Mouse (Mus musculus) macrophage (primary cell): Measurements from ENCODE around the gene Tcf7l2. TPM values are rescaled to one million over a fixed set of nuclear protein-coding genes. Genes with fewer than 3 reads are reported as not detected.

ENCODE experiments used
- H3K27ac ChIP-seq: fragments of 350-480 bp; formaldehyde crosslinking; 2 replicates; pipeline ENCODE4 v1.9.0; 2021
- H3K36me3 ChIP-seq: fragments of 350-480 bp; formaldehyde crosslinking; 2 replicates; pipeline ENCODE4 v1.9.0; 2021; ENCODE audit errors: inconsistent target
- H3K4me3 ChIP-seq: fragments of 350-480 bp; formaldehyde crosslinking; 2 replicates; pipeline ENCODE4 v1.9.0; 2021; ENCODE audit errors: inconsistent target
- H3K79me2 ChIP-seq: fragments of 350-480 bp; formaldehyde crosslinking; 2 replicates; pipeline ENCODE4 v1.9.0; 2021; ENCODE audit errors: inconsistent target
- WGBS: methylation state at CpG from one replicate; pipeline ENCODE4 v1.1.7; 2026; ENCODE audit warnings: inconsistent platforms; ENCODE audit not compliant: missing documents; 5-methylcytosine and 5-hydroxymethylcytosine counted together
- polyA plus RNA-seq: library from polyadenylated mRNA; stranded (reverse); fragments of 250-400 nt; gene quantifications from 3 replicates; pipeline ENCODE4 v1.2.4, GENCODE M21; 2018; ENCODE audit warnings: inconsistent platforms

Tcf7l2 gene
- polyA plus RNA-seq, 1 experiment from 2014 or later, result 16.3 TPM

DNA sequence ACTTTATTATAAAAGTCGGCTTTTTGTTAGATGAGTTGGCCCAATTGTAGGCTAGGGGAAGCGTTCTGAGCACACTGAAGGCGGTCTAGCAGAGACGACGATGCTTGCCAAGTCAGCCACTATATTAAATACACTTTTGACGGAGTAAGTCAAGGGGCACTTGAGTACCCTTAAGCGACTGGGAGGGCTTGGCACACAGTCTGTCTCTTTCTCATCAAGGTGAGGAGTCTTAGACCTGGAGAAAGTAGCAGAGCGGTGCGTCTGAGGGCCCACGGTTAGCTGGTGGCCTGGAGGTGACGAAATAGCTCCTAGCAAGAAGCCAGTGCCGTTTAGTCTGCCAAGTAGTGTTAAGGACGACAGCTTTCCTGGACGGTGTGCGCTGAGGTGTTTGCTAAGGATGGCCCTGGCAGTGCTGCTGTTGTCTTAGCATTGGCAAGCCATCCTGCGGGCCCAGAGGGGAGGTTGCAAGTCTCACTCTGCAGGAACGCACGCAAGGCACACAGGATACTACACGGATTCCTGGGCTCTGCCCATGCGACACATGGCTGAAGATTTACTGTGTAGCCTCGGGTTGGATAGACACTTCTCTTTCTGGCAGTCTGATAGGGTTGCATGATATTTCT lies 43.3 kb downstream of the Tcf7l2 start:
- WGBS, result 90% methylated on average over 21 of the region's 21 CpGs
- Histone ChIP-seq H3K79me2 (peaks cover 7% of the 10 kb centered on the region; the same call in 1 of the 2 replicates), H3K4me3 (no peak overlapping the region)

DNA sequence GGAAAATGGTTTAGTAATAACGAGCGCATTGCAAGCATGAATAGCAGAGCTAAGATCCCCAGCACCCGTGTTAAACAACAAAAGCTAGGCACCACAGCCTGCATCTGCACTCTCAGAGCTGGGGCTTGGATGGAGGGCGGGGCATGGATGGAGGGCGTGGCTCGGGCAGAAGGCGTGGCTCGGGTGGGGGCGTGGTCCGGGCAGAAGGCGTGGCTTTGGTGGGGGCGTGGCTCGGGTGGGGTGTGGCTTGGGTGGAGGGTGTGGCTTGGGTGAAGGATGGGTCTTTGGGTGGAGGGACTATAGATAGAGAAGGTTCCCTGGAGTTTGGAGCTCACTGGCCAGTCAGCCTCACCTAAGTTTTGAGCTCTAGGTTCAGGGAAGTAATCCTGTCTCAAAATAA lies 45.8 kb downstream of the Tcf7l2 start:
- Histone ChIP-seq H3K79me2 (no peaks in the 10 kb centered on the region; the same call in 1 of the 2 replicates), H3K36me3 (no peaks in the 10 kb centered on the region), H3K27ac (no peak overlapping the region), H3K4me3 (no peak overlapping the region)
- 90% methylated on average over 13 of the region's 13 CpGs for WGBS

More for the DNA sequence above, 43.3 kb downstream of the Tcf7l2 start:
- H3K36me3 ChIP-seq, result no peaks in the 10 kb centered on the region
- no peak overlapping the region for H3K27ac ChIP-seq

DNA sequence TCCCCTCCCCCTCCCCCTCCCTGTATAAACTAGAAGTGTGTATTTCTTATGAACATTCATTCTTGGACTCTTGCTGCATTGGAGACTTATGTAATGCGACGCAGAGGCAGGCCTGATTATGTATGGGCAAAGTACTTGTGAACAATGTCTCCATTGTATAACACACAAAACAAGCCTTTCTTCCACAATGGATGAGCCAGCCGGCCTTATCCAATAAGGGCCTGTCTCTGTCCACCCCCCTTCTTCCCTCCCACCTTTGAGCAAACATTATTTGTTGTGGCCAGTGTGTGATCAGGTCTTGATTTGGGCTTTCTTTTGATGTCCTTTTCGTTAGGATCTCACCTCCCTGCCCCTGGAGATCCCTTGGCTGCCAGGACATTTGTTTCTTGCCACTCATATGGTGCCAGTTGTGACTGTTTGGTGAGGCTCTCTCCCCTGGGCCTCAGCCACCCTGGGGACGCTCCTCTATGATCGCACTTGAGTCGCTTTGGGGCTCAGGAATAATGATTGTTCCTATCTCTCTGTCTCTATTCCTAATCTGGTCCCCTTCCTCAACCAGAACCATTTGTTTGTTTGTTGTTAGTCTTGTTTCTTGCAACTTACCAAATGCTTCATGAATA lies 46.8 kb downstream of the Tcf7l2 start:
- Histone ChIP-seq H3K36me3 (no peaks in the 10 kb centered on the region), H3K27ac (no peak overlapping the region), H3K4me3 (no peak overlapping the region), H3K79me2 (no peaks in the 10 kb centered on the region; the same call in 1 of the 2 replicates)
- 98% methylated on average over 7 of the region's 7 CpGs for WGBS

DNA sequence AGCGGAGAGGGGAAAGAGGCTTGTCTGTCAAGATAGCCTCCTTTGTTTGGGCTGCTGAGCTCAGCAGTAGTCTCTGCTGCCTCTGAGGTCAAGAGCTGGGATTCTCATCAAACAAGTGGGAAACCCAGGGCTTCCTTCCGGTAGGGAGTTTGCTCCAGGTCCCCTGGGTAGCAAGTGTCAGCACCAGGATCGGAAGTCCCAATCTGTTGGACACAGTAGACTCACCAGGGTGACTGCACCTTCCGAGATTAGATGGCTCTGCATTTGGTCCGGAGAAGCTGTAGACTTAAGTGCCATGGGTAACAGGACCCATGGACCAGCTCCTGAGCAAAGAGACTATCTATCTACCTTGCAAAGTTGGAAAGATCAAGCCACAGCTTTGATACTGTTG lies 47.3 kb downstream of the Tcf7l2 start:
- WGBS, result 92% methylated on average over 5 of the region's 5 CpGs
- Histone ChIP-seq H3K4me3 (no peak overlapping the region), H3K36me3 (no peaks in the 10 kb centered on the region), H3K27ac (no peak overlapping the region), H3K79me2 (no peaks in the 10 kb centered on the region)

DNA sequence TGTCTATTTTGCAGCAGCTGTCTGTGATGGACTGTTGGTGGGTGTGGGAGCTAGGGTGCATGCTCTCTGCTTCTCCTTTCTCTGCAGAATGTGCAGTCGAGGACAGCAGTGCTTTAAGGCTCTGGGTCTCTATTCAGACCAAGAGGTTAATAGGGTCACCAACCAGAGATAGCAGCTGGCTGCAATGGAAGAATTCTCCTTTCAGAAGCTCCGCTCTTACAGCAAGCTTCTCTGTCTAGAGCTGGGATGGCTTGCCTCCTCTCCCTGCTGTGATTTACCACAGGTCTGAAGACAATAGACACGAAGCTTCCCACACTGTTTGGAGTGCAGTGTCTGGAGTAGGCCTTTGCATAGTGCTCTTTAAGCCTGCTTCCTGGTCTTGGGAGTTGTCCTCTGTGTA lies 48.2 kb downstream of the Tcf7l2 start:
- Histone ChIP-seq H3K4me3 (no peak overlapping the region), H3K79me2 (no peaks in the 10 kb centered on the region)
- 76% methylated on average over 3 of the region's 3 CpGs for WGBS

DNA sequence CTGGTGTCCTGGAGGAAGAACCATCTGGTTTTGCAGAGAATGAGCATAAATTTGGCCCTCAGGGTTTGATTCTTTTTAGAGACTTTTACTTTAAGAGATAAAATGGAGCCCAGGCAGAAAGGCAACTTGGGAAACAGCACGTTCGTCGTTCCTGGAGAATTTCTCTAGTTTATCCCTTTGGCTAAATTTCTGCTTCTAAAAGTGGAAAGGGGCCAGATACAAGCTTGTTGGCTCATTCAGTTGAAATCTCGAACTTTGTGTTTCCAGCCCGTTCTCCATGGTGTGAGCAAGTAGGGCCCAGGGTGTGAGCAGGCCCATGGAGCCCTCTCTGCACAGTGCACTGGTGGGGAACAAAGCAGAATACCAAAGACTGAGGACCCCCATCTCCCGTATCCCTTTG lies 49.7 kb downstream of the Tcf7l2 start:
- H3K27ac ChIP-seq, result no peak overlapping the region
- WGBS, result 98% methylated on average over 6 of the region's 6 CpGs
- H3K79me2 ChIP-seq, result peaks cover 5% of the 10 kb centered on the region; the same call in 1 of the 2 replicates
- no peaks in the 10 kb centered on the region for H3K36me3 ChIP-seq
- no peak overlapping the region for H3K4me3 ChIP-seq

More for the DNA sequence above, 48.2 kb downstream of the Tcf7l2 start:
- no peaks in the 10 kb centered on the region for H3K36me3 ChIP-seq
- no peak overlapping the region for H3K27ac ChIP-seq

DNA sequence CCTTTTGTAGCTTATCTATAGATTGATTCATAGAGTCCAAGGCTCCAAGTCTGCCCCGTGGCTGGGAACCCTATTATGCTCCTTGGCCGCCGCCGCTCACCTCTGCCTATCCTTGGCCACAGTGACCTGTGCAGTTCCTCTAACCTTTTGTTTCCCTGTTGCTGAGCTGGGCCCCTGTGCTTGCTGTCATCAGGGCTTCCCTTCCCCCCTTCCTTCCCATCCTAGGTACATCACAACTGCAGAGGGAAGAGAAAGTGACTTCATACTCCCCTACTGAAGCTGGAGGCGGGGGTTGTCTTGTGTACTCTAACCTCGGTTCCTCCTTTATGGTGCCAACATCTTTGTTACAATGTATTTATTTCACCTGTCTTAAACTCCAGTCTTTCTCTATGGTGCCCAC lies 50.3 kb downstream of the Tcf7l2 start:
- Histone ChIP-seq H3K4me3 (no peak overlapping the region), H3K79me2 (peaks cover 5% of the 10 kb centered on the region; the same call in 1 of the 2 replicates), H3K27ac (no peak overlapping the region), H3K36me3 (no peaks in the 10 kb centered on the region)
- WGBS, result 84% methylated on average over 6 of the region's 6 CpGs

DNA sequence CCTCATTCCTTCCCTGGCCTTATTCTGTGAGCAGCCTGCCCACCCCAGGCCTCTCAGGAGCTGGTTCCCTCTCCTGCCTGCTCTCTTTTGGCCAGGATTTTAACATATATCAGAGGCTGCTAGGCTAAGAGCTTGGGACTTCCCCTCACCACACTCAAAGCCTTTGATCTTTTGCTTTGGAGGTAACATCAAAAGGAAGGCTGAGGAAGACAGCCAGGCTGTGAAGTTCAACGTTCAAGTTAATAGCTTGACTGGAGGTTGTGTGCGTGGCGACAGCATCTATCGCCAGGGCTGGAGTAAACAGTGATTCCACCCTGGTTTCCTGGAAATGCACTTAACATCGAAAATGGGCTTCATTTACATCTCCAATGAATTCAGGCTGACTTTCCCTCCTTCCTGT lies 51.0 kb downstream of the Tcf7l2 start:
- no peak overlapping the region for H3K27ac ChIP-seq
- H3K4me3 ChIP-seq, result no peak overlapping the region
- H3K36me3 ChIP-seq, result no peaks in the 10 kb centered on the region
- 40% methylated on average over 5 of the region's 5 CpGs for WGBS
- peaks cover 5% of the 10 kb centered on the region; the same call in 1 of the 2 replicates for H3K79me2 ChIP-seq

DNA sequence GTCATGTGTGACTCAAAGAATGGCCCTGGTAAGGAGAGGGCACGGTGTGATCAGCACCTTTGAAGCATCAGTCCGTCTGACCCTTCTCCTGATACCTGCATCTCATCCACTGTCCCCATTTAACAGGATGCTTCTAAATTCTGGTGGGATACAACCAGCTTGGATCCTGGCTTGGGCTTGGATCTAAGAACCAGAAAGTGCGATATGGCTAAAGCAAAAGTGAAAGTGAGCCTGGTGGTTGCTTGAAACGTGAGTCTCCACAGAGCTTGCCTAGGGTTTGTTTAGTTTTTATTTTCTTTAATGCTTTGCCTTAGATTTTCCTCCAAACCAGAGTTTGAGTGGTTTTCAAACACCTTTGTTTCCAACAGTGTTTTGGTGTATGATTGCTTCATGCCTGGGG lies 51.4 kb downstream of the Tcf7l2 start:
- Histone ChIP-seq H3K79me2 (peaks cover 5% of the 10 kb centered on the region; the same call in 1 of the 2 replicates), H3K36me3 (no peaks in the 10 kb centered on the region), H3K27ac (no peak overlapping the region), H3K4me3 (no peak overlapping the region)
- 37% methylated on average over 3 of the region's 4 CpGs for WGBS

DNA sequence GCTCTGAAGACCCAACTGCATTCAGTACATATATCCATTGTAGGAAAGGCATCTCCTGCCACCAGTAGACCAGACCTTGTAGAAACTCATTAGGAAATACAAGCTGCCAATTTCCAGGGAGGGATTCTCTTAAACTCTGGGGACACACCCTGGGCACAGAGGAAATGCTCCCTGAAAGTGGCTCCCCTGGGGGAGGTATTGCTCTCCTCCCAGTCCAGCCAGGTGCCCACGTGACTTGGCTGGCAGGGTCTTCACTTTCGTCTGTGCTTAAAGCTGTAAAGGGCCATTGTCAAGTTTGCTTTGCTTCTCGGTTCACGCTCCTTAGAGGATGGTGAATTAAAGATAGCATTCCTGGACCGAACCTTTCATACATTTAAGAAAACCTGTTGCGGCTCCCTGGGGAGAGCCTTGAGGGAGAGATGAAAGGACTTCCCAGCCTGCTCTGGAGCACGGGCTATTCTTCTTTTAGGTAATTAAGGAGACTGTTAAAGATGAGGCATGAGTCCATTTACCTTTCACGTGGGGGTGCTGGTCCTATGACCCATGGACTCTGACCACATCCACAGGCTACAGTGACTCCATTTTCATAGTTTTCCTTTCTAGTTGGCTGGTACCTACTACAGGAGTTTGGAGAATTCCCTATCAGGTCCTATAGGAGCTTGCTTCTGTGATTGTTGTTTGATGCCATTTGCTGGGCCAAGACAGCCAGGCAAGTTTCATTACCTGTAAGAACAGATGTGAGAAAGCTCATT lies 52.8 kb downstream of the Tcf7l2 start:
- no peak overlapping the region for H3K27ac ChIP-seq
- no peaks in the 10 kb centered on the region for H3K36me3 ChIP-seq
- WGBS, result 97% methylated on average over 8 of the region's 8 CpGs
- peaks cover 5% of the 10 kb centered on the region; the same call in 1 of the 2 replicates for H3K79me2 ChIP-seq
- H3K4me3 ChIP-seq, result no peak overlapping the region

DNA sequence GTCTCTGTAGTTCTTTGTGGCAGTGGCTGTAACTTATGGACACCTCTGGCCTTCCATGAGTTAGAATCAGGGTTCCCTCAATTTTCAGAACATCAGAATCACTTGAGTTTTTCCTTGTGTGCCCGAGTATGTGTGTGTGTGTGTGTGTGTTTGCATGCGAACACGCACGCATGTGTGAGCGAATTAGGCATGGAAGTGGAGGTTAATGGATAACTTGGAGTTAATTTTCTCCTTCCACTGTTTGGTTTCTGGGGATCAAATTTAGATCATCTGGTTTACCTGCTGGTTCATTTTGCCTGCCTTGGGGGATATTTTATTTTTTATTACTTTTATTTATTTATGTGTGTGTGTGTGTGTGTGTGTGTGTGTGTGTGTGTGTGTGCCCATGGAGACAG lies 53.3 kb downstream of the Tcf7l2 start:
- Histone ChIP-seq H3K27ac (no peak overlapping the region), H3K79me2 (peaks cover 5% of the 10 kb centered on the region; the same call in 1 of the 2 replicates), H3K4me3 (no peak overlapping the region), H3K36me3 (no peaks in the 10 kb centered on the region)
- 95% methylated on average over 5 of the region's 5 CpGs for WGBS

DNA sequence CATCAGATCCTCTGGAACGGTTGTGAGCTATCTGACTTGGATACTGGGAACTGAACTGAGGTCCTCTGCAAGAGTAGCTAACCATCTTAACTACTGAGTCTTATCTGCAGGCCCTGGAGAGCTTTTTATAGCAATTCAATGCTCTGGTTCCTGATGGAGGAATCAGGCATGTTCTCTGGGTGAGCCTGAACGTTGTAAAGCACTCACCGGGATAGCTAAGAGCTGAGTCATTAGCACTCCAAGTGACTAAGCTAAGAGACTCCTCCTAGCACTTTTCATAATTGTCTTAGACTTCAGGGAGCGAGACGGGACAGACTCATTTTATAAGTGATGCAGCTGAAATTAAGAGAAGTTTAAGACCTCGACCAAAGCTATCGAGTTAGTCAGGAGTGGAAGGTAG lies 53.7 kb downstream of the Tcf7l2 start:
- Histone ChIP-seq H3K79me2 (peaks cover 5% of the 10 kb centered on the region; the same call in 1 of the 2 replicates), H3K4me3 (no peak overlapping the region), H3K36me3 (no peaks in the 10 kb centered on the region), H3K27ac (no peak overlapping the region)
- WGBS, result 86% methylated on average over 7 of the region's 7 CpGs

DNA sequence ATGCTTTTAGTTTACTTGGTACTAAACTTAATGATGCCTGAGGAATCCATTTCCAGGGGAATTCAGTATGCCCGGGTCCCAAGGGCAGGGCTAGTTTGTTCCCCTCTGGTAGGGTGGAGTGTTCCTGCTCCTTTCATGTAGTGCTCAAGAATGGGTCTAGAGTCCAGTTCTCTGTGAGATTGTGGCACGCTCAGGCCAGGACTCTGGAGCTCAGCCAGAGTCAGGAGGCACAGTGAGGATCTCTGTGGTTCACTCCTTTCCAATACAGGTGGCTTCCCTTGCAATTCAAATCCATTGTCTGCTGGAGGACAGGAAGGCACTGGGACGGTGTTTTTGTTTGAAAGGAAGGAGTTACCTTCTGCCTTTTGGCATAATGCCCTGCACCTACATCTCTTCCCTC lies 56.2 kb downstream of the Tcf7l2 start:
- Histone ChIP-seq H3K79me2 (peaks cover 5% of the 10 kb centered on the region; the same call in 1 of the 2 replicates), H3K27ac (no peak overlapping the region), H3K4me3 (no peak overlapping the region), H3K36me3 (no peaks in the 10 kb centered on the region)
- 94% methylated on average over 3 of the region's 3 CpGs for WGBS

DNA sequence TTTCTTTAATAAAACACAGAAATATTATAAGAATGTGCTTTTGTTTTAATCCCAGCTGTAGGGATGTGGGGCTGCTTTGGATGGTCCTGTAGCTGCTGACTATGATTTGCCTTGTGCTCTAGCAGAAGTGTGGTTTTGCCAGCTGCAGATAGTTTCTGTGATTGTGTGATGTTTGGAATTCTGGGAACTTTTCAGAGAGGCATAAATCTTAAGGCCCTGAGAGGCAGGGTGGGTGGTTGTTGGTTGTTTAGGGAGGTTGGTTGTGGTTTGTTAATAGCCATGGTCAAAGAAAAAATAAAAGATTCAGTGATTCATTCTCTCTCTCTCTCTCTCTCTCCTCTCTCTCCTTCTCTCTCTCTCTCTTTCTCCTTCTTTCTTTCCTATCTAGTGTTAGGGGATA lies 57.8 kb downstream of the Tcf7l2 start:
- Histone ChIP-seq H3K4me3 (no peak overlapping the region), H3K36me3 (no peaks in the 10 kb centered on the region), H3K27ac (no peak overlapping the region), H3K79me2 (peaks cover 5% of the 10 kb centered on the region; the same call in 1 of the 2 replicates)

DNA sequence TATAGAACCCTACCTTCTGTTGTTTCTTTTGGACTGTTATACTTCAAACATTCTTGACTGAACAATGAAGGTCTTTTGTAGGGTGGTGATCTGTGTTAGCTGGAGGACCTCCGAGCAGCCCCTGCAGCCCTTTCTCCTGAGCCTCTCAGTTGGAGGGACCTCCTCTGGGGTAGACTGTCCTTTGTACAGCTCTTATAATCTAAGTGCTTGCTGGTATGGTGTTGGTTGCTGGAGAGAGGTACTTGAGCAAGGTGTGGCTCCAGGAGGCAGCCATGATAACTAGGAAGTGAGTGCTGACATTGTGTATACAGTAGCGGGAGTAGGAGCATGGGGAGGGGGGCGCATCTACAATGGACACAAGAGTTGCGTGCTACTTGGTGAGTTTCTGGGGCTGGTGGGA lies 58.4 kb downstream of the Tcf7l2 start:
- Histone ChIP-seq H3K79me2 (peaks cover 5% of the 10 kb centered on the region; the same call in 1 of the 2 replicates), H3K4me3 (no peak overlapping the region), H3K36me3 (no peaks in the 10 kb centered on the region), H3K27ac (no peak overlapping the region)
- 96% methylated on average over 4 of the region's 4 CpGs for WGBS
